Mouse (Mus musculus) stomach, postnatal 0 days (tissue): ENCODE data around the gene Klf3. TPM values are rescaled to one million over a fixed set of nuclear protein-coding genes. Genes with fewer than 3 reads are reported as not detected.

Source experiments
- ATAC-seq: fragments of 200-750 bp; cut with Nextera tagmentation; 2 replicates; pipeline ENCODE4 v1.8.0; 2017; ENCODE audit not compliant: low FRiP score, low TSS enrichment
- DNase-seq: peaks from one replicate; pipeline ENCODE4 v3.0.0-alpha.2; 2016; ENCODE audit warnings: low spot score
- H3K27ac ChIP-seq: fragments of 300-500 bp; sonication (generic); replicated peaks from 2 replicates; pipeline ENCODE4 v1.5.1; 2014; ENCODE audit warnings: mild to moderate bottlenecking, control low read depth
- H3K27me3 ChIP-seq: fragments of 300-500 bp; sonication (generic); 2 replicates; pipeline ENCODE4 v1.6.1; 2014; ENCODE audit warnings: low read length; ENCODE audit not compliant: control insufficient read depth, insufficient read depth
- H3K36me3 ChIP-seq: fragments of 300-500 bp; sonication (generic); 2 replicates; pipeline ENCODE4 v1.6.1; 2014; ENCODE audit warnings: low read length, mixed read lengths; ENCODE audit not compliant: control insufficient read depth, insufficient read depth
- H3K4me1 ChIP-seq: fragments of 300-500 bp; sonication (generic); replicated peaks from 2 replicates; pipeline ENCODE4 v1.6.1; 2014; ENCODE audit warnings: antibody characterized with exemption; ENCODE audit not compliant: control insufficient read depth, insufficient read depth
- H3K4me2 ChIP-seq: fragments of 300-500 bp; sonication (generic); replicated peaks from 2 replicates; pipeline ENCODE4 v1.6.1; 2014; ENCODE audit warnings: low read depth, mild to moderate bottlenecking, control low read depth, moderate library complexity
- H3K4me3 ChIP-seq: fragments of 300-500 bp; sonication (generic); 2 replicates; pipeline ENCODE4 v1.5.1; 2014; ENCODE audit warnings: low read depth, low read length, control low read depth
- H3K9ac ChIP-seq: fragments of 300-500 bp; sonication (generic); 2 replicates; pipeline ENCODE4 v1.6.1; 2014; ENCODE audit warnings: mild to moderate bottlenecking, low read length, control low read depth, mixed read lengths
- H3K9me3 ChIP-seq: fragments of 300-500 bp; sonication (generic); 2 replicates; pipeline ENCODE4 v1.6.1; 2016; ENCODE audit warnings: low read length; ENCODE audit not compliant: control insufficient read depth
- CTCF ChIP-seq: IDR thresholded peaks from 2 replicates; pipeline ENCODE4 v1.5.1; 2016; ENCODE audit warnings: antibody characterized with exemption, low read depth, mild to moderate bottlenecking, moderate library complexity
- EP300 ChIP-seq: optimal IDR thresholded peaks from 2 replicates; pipeline ENCODE3; 2016; ENCODE audit warnings: antibody characterized with exemption
- WGBS: fragments of 180-500 bp; shearing (Covaris S2); extraction: QIAGEN DNeasy Blood & Tissue Kit; methylation state at CpG from one replicate; pipeline ENCODE4 v1.1.7; 2014; 5-methylcytosine and 5-hydroxymethylcytosine counted together
- polyA plus RNA-seq: library from polyadenylated mRNA; unstranded; fragments of >200 nt; fragmentation: Nextera tagmentation; extraction: Ambion mirVana; gene quantifications from 2 replicates; pipeline ENCODE4 v1.2.1, GENCODE M21; 2015

Klf3 gene
- polyA plus RNA-seq, 1 experiment from 2014 or later = 101 TPM

- H3K4me2 ChIP-seq = peak overlapping the region; percentile 71
- 0 out of 2 replicates have a peak, but pooled peaks cover 3% of the 10 kb centered on the region for H3K4me1 ChIP-seq
- no peaks in the 10 kb centered on the region for H3K36me3 ChIP-seq
- DNase-seq = peak; percentile 70
- no peak for ATAC-seq
- WGBS = under 1% methylated on average over 51 of the region's 69 CpGs
- peak overlapping the region; percentile 98 for H3K4me3 ChIP-seq
- peak overlapping the region; percentile 98 for H3K9ac ChIP-seq
- H3K27ac ChIP-seq = peak overlapping the region; percentile 99
- H3K27me3 ChIP-seq = no peaks in the 10 kb centered on the region
- TF ChIP-seq CTCF (peak; percentile 32; the same call in 1 of the 2 replicates), EP300 (no peak)
- H3K9me3 ChIP-seq = no peaks in the 10 kb centered on the region
Measured at GRCm38 (mm10) chr5:64803720-64804462, 703 bp downstream of the Klf3 start.

GRCm38 (mm10) chr5:64805131-64805872, 2.1 kb downstream of the Klf3 start:
- Histone ChIP-seq H3K4me1 (peaks cover 10% of the 10 kb centered on the region; the same call in 1 of the 2 replicates), H3K27ac (peak overlapping the region; percentile 94), H3K9me3 (no peaks in the 10 kb centered on the region), H3K27me3 (no peaks in the 10 kb centered on the region), H3K9ac (peak overlapping the region; percentile 74), H3K4me2 (peak overlapping the region; percentile 60), H3K4me3 (peak overlapping the region; percentile 98), H3K36me3 (no peaks in the 10 kb centered on the region)
- 16% methylated on average over 7 of the region's 7 CpGs for WGBS
- TF ChIP-seq CTCF (no peak), EP300 (no peak)
- no peak for DNase-seq
- ATAC-seq = no peak

DNA sequence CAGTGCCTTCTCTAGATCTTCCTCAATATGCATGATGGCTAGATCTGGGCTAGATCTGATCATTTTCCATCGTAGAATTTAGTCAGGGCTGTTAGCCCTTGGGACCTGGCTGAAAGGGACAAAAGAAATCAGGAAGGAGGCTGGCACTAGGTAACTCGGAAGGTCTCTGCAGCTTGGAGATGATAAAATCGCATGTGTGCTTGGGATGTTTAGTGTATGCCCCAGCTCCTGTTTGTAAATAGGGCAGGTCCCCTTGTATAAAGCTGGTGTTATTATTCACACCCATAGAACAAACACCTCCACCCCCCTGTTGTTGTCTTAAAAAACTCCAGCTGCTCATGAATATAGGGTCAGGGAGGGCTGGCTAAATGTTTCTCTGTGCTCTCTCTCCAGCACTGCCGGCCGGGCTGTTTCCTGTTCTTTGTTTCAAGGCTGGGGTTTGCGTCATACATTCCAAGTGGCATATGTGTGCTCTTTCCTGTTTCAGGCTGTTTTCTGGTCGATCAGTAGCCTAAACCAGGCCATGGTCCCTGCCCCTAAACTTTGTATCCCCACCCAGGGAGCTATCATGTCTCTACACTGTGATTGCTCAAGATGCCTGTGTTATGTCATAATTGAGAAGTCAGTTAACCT, 2.8 kb downstream of the Klf3 start:
- Histone ChIP-seq H3K4me3 (peak overlapping the region; percentile 98), H3K9ac (peak overlapping the region; percentile 74), H3K9me3 (no peaks in the 10 kb centered on the region), H3K36me3 (no peaks in the 10 kb centered on the region), H3K4me2 (peak overlapping the region; percentile 60), H3K4me1 (peaks cover 16% of the 10 kb centered on the region; the same call in 1 of the 2 replicates), H3K27me3 (no peaks in the 10 kb centered on the region), H3K27ac (peak overlapping the region; percentile 94)
- DNase-seq (peak; percentile 82), ATAC-seq (peak; percentile 52)
- TF ChIP-seq CTCF (no peak), EP300 (no peak)
- WGBS = under 1% methylated on average over 7 of the region's 7 CpGs

- ATAC-seq = no peak
- H3K36me3 ChIP-seq = no peaks in the 10 kb centered on the region
- peak overlapping the region; percentile 94 for H3K27ac ChIP-seq
- TF ChIP-seq CTCF (no peak), EP300 (no peak)
- DNase-seq = no peak
- H3K4me3 ChIP-seq = peak overlapping the region; percentile 98
- WGBS = 18% methylated on average over 2 of the region's 2 CpGs
- H3K4me1 ChIP-seq = peaks cover 18% of the 10 kb centered on the region
- H3K4me2 ChIP-seq = peak overlapping the region; percentile 60
- no peaks in the 10 kb centered on the region for H3K27me3 ChIP-seq
- H3K9ac ChIP-seq = peak overlapping the region; percentile 74
- no peaks in the 10 kb centered on the region for H3K9me3 ChIP-seq
Measured at GRCm38 (mm10) chr5:64806600-64806999, 3.4 kb downstream of the Klf3 start.

GRCm38 (mm10) chr5:64807159-64807558, 4.0 kb downstream of the Klf3 start:
- 34% methylated on average over 3 of the region's 3 CpGs for WGBS
- no peaks in the 10 kb centered on the region for H3K36me3 ChIP-seq
- no peaks in the 10 kb centered on the region for H3K27me3 ChIP-seq
- TF ChIP-seq CTCF = no peak
- no peak for TF ChIP-seq EP300
- H3K9me3 ChIP-seq = no peaks in the 10 kb centered on the region
- peak overlapping the region; percentile 60 for H3K4me2 ChIP-seq
- DNase-seq (no peak), ATAC-seq (no peak)
- H3K9ac ChIP-seq = no peak overlapping the region
- no peak overlapping the region; the same call in 1 of the 2 replicates for H3K27ac ChIP-seq
- no peak overlapping the region for H3K4me3 ChIP-seq
- H3K4me1 ChIP-seq = peaks cover 19% of the 10 kb centered on the region
